Mouse (Mus musculus) limb, embryonic 14.5 days (tissue): ENCODE results near the gene Ankrd39. TPM values are rescaled to one million over a fixed set of nuclear protein-coding genes. Genes with fewer than 3 reads are reported as not detected.

ENCODE experiments used
- ATAC-seq: fragments of 200-750 bp; cut with Nextera tagmentation; 2 replicates; pipeline ENCODE4 v1.8.0; 2017; ENCODE audit warnings: low read depth, moderate number of reproducible peaks, moderate TSS enrichment; ENCODE audit not compliant: low FRiP score
- DNase-seq: peaks from one replicate; pipeline ENCODE4 v3.0.0-alpha.2; 2015; ENCODE audit warnings: low spot score
- H3K27ac ChIP-seq: fragments of 300-500 bp; sonication (generic); replicated peaks from 2 replicates; pipeline ENCODE4 v1.5.1; 2014; ENCODE audit warnings: low read depth, mild to moderate bottlenecking, low read length, moderate library complexity, mixed read lengths
- H3K27me3 ChIP-seq: fragments of 300-500 bp; sonication (generic); 2 replicates; pipeline ENCODE4 v1.6.1; 2014; ENCODE audit warnings: low read length, mixed read lengths; ENCODE audit not compliant: control insufficient read depth, insufficient read depth
- H3K36me3 ChIP-seq: fragments of 300-500 bp; sonication (generic); 2 replicates; pipeline ENCODE4 v1.6.1; 2014; ENCODE audit warnings: mild to moderate bottlenecking, low read length, moderate library complexity, mixed read lengths; ENCODE audit not compliant: control insufficient read depth, insufficient read depth
- H3K4me1 ChIP-seq: fragments of 300-500 bp; sonication (generic); 2 replicates; pipeline ENCODE4 v1.6.1; 2014; ENCODE audit warnings: antibody characterized with exemption, low read length, mixed read lengths; ENCODE audit not compliant: control insufficient read depth, insufficient read depth
- H3K4me2 ChIP-seq: fragments of 300-500 bp; sonication (generic); replicated peaks from 2 replicates; pipeline ENCODE4 v1.6.1; 2014; ENCODE audit warnings: low read depth, mild to moderate bottlenecking, low read length, moderate library complexity; ENCODE audit not compliant: severe bottlenecking
- H3K4me3 ChIP-seq: fragments of 300-500 bp; sonication (generic); replicated peaks from 2 replicates; pipeline ENCODE4 v1.5.1; 2014; ENCODE audit warnings: low read length
- H3K9ac ChIP-seq: fragments of 300-500 bp; sonication (generic); 2 replicates; pipeline ENCODE4 v1.6.1; 2014; ENCODE audit warnings: mild to moderate bottlenecking, low read depth, low read length, moderate library complexity; ENCODE audit not compliant: severe bottlenecking
- H3K9me3 ChIP-seq: fragments of 300-500 bp; sonication (generic); 2 replicates; pipeline ENCODE4 v1.6.1; 2016; ENCODE audit warnings: low read length; ENCODE audit not compliant: control insufficient read depth
- POLR2A ChIP-seq: fragments of 200-500 bp; IDR thresholded peaks from 2 replicates; pipeline ENCODE4 v1.8.0; 2012; ENCODE audit warnings: inconsistent platforms, mild to moderate bottlenecking, moderate library complexity, borderline replicate concordance; ENCODE audit not compliant: insufficient read depth, insufficient read length; ENCODE audit errors: extremely low read depth
- whole genome bisulfite sequencing: fragments of 180-500 bp; shearing (Covaris S2); extraction: QIAGEN DNeasy Blood & Tissue Kit; methylation state at CpG from one replicate; pipeline ENCODE4 v1.1.7; 2014; 5-methylcytosine and 5-hydroxymethylcytosine counted together
- microRNA-seq: library from miRNA; unstranded; fragments of <30 nt; microRNA quantifications from one replicate; pipeline ENCODE4, GENCODE M21; 2016
- polyA plus RNA-seq, 2 experiments: library from polyadenylated mRNA; depleted of rRNA in 1 of 2; stranded (reverse) in 1 of 2; unstranded in 1 of 2; fragments of >200 nt; fragmentation: Nextera tagmentation in 1 of 2; extraction: Ambion mirVana in 1 of 2; gene quantifications; 2 replicates each; pipeline versions ENCODE4 v1.2.1 to v1.2.3; 2012 to 2014

The Ankrd39 gene
- polyA plus RNA-seq, 2 experiments = 22.4 to 22.9 TPM

GRCm38 (mm10) chr1:36492416-36493139 lies 54.7 kb downstream of the Ankrd39 start:
- TF ChIP-seq POLR2A = no peak
- Histone ChIP-seq H3K36me3 (no peaks in the 10 kb centered on the region), H3K9ac (no peak overlapping the region), H3K4me2 (no peak overlapping the region), H3K4me3 (no peak overlapping the region), H3K9me3 (no peaks in the 10 kb centered on the region), H3K4me1 (peaks cover 12% of the 10 kb centered on the region), H3K27me3 (no peaks in the 10 kb centered on the region), H3K27ac (no peak overlapping the region)
- DNase-seq (peak; percentile 54), ATAC-seq (peak; percentile 82)
- 44% methylated on average over 9 of the region's 9 CpGs for WGBS

DNA sequence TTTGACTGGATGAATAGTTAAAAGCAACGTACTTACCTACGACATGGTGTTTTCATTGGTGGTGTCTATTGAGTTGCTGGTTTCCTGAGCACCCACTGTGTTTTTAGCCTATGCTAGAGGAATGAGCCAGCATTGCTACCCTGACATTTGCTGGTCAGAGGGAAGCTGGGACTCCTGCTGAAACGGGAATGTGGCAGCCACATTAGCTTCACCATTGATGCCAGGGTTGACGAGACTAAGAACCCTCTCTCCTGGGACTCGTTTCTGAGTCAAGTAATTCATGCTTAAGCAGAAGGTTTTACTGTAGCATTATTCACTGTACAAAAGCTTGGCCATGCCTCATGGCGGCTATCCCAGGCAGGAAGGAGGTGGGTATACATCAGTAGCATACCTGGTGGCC lies 57.6 kb downstream of the Ankrd39 start:
- Histone ChIP-seq H3K4me1 (peaks cover 15% of the 10 kb centered on the region), H3K9me3 (no peaks in the 10 kb centered on the region), H3K36me3 (no peaks in the 10 kb centered on the region), H3K27me3 (no peaks in the 10 kb centered on the region), H3K4me2 (no peak overlapping the region), H3K4me3 (no peak overlapping the region), H3K9ac (no peak overlapping the region), H3K27ac (no peak overlapping the region)
- ATAC-seq (no peak), DNase-seq (no peak)
- no peak for TF ChIP-seq POLR2A
- WGBS = 67% methylated on average over 6 of the region's 6 CpGs

Small RNA genes within 50 kb of the gene (microRNA-seq; reads per million reads assigned to microRNA genes)
- gene Gm47280 = not detected

Other genes starting within 250 kb of the Ankrd39 start
- 7.1 and 9.1 TPM in 2 replicates for gene Arid5a, start 239.7 kb downstream of the Ankrd39 start, polyA plus RNA-seq (2012; rRNA removed)
- 8.0 and 9.6 TPM in 2 replicates for gene Arid5a, start 239.7 kb downstream of the Ankrd39 start, polyA plus RNA-seq (2014; fragmentation: Nextera tagmentation; extraction: Ambion mirVana)
- 63.5 and 75.2 TPM in 2 replicates for gene Kansl3, start 178.3 kb downstream of the Ankrd39 start, polyA plus RNA-seq (2012; rRNA removed)
- 38.6 and 43.9 TPM in 2 replicates for gene Kansl3, start 178.3 kb downstream of the Ankrd39 start, polyA plus RNA-seq (2014; fragmentation: Nextera tagmentation; extraction: Ambion mirVana)
- gene Fer1l5, start 175.2 kb downstream of the Ankrd39 start, polyA plus RNA-seq (2012; rRNA removed) = 0.03 and 0.04 TPM in 2 replicates
- gene Fer1l5, start 175.2 kb downstream of the Ankrd39 start, polyA plus RNA-seq (2014; fragmentation: Nextera tagmentation; extraction: Ambion mirVana) = 0.50 and 0.80 TPM in 2 replicates
- 32.2 and 40.7 TPM in 2 replicates for gene Lman2l, start 102.2 kb downstream of the Ankrd39 start, polyA plus RNA-seq (2012; rRNA removed)
- gene Lman2l, start 102.2 kb downstream of the Ankrd39 start, polyA plus RNA-seq (2014; fragmentation: Nextera tagmentation; extraction: Ambion mirVana) = 26.7 and 30.7 TPM in 2 replicates
- gene Cnnm4, start 75.8 kb downstream of the Ankrd39 start, polyA plus RNA-seq (2012; rRNA removed) = 7.3 and 9.4 TPM in 2 replicates
- 13.1 and 15.1 TPM in 2 replicates for gene Cnnm4, start 75.8 kb downstream of the Ankrd39 start, polyA plus RNA-seq (2014; fragmentation: Nextera tagmentation; extraction: Ambion mirVana)
- gene Cnnm3, start 35.6 kb downstream of the Ankrd39 start, polyA plus RNA-seq (2012; rRNA removed) = 22.5 and 25.9 TPM in 2 replicates
- 6.4 and 6.8 TPM in 2 replicates for gene Cnnm3, start 35.6 kb downstream of the Ankrd39 start, polyA plus RNA-seq (2014; fragmentation: Nextera tagmentation; extraction: Ambion mirVana)
- gene Ankrd23, start 10.6 kb downstream of the Ankrd39 start, polyA plus RNA-seq (2012; rRNA removed) = 27.4 and 32.8 TPM in 2 replicates
- gene Ankrd23, start 10.6 kb downstream of the Ankrd39 start, polyA plus RNA-seq (2014; fragmentation: Nextera tagmentation; extraction: Ambion mirVana) = 9.9 and 11.6 TPM in 2 replicates
- gene Gm42417, start 8.0 kb downstream of the Ankrd39 start, polyA plus RNA-seq (2012; rRNA removed) = 0.47 TPM in 1 of 2 replicates, not detected in the other
- not detected in 2 replicates for gene Gm42417, start 8.0 kb downstream of the Ankrd39 start, polyA plus RNA-seq (2014; fragmentation: Nextera tagmentation; extraction: Ambion mirVana)
- gene Sema4c, start 10.9 kb upstream of the Ankrd39 start, polyA plus RNA-seq (2012; rRNA removed) = 45.9 and 48.5 TPM in 2 replicates
- 2.0 and 4.0 TPM in 2 replicates for gene Sema4c, start 10.9 kb upstream of the Ankrd39 start, polyA plus RNA-seq (2014; fragmentation: Nextera tagmentation; extraction: Ambion mirVana)
- gene Fam178b, start 135.7 kb upstream of the Ankrd39 start, polyA plus RNA-seq (2012; rRNA removed) = 0.67 and 1.1 TPM in 2 replicates
- 1.1 and 1.5 TPM in 2 replicates for gene Fam178b, start 135.7 kb upstream of the Ankrd39 start, polyA plus RNA-seq (2014; fragmentation: Nextera tagmentation; extraction: Ambion mirVana)
- 291 and 342 TPM in 2 replicates for gene Cox5b, start 144.0 kb upstream of the Ankrd39 start, polyA plus RNA-seq (2012; rRNA removed)
- 544 and 588 TPM in 2 replicates for gene Cox5b, start 144.0 kb upstream of the Ankrd39 start, polyA plus RNA-seq (2014; fragmentation: Nextera tagmentation; extraction: Ambion mirVana)
- 0.10 TPM in 1 of 2 replicates, not detected in the other for gene 4933424G06Rik, start 162.7 kb upstream of the Ankrd39 start, polyA plus RNA-seq (2012; rRNA removed)
- gene 4933424G06Rik, start 162.7 kb upstream of the Ankrd39 start, polyA plus RNA-seq (2014; fragmentation: Nextera tagmentation; extraction: Ambion mirVana) = not detected in 2 replicates
- 162 and 189 TPM in 2 replicates for gene Actr1b, start 167.0 kb upstream of the Ankrd39 start, polyA plus RNA-seq (2012; rRNA removed)
- 85.7 and 93.1 TPM in 2 replicates for gene Actr1b, start 167.0 kb upstream of the Ankrd39 start, polyA plus RNA-seq (2014; fragmentation: Nextera tagmentation; extraction: Ambion mirVana)
- gene Zap70, start 214.4 kb upstream of the Ankrd39 start, polyA plus RNA-seq (2012; rRNA removed) = 0.88 and 1.2 TPM in 2 replicates
- gene Zap70, start 214.4 kb upstream of the Ankrd39 start, polyA plus RNA-seq (2014; fragmentation: Nextera tagmentation; extraction: Ambion mirVana) = 0.54 and 0.91 TPM in 2 replicates